Mouse (Mus musculus) lung, postnatal 0 days (tissue): Measurements from ENCODE around the gene Cycs.

Source experiments
- CTCF ChIP-seq: IDR thresholded peaks from 2 replicates; pipeline ENCODE4 v1.5.1; 2016; ENCODE audit warnings: antibody characterized with exemption, mild to moderate bottlenecking
- EP300 ChIP-seq: IDR thresholded peaks from 2 replicates; pipeline ENCODE4 v1.6.1; 2016; ENCODE audit warnings: antibody characterized with exemption, mild to moderate bottlenecking, control low read depth

DNA sequence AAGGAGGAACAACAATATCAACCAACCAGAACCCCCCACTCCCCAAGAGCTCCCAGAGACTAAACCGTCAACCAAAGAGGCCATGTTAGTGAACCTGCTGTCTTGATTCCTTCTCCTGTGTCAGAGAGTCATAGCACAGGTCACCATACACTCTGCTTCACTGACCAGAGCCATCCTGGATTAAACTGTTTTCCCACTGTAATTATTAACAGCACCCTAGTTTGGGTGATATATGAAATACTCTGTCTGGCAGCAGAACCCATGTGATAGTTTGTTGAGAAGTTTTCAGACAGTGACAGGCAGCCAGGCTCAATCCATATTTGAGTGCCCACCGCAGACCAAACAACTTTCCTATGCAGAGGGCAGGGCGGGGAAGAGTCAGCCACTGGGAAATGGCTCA lies 31.0 kb downstream of the Cycs start:
- no peak for TF ChIP-seq CTCF
- TF ChIP-seq EP300, result no peak
